Mouse (Mus musculus): Measurements from ENCODE around the gene Kdm4b. TPM values are rescaled to one million over a fixed set of nuclear protein-coding genes. Genes with fewer than 3 reads are reported as not detected.

Kdm4b gene
- polyA plus RNA-seq (2017; shearing (Covaris generic)), result 1 to 10 TPM; 6.4 to 6.8 TPM

GRCm38 (mm10) chr17:56325450-56326152 lies at the start of gene Kdm4b:
Gene Kdm4b (plus strand): TSS chr17:56326062.
- ATAC-seq, result peak; percentile 97

- peak; percentile 80 for ATAC-seq
These were observed 49.0 kb upstream of the Kdm4b start, which contains the start of gene Ticam1 for GRCm38 (mm10) chr17:56276643-56277566. Gene Ticam1 (minus strand): TSS chr17:56276786.

- ATAC-seq, result no peak
These were observed 48.3 kb upstream of the Kdm4b start for GRCm38 (mm10) chr17:56277567-56277893.

GRCm38 (mm10) chr17:56278340-56278739 lies 47.5 kb upstream of the Kdm4b start:
- ATAC-seq, result no peak

GRCm38 (mm10) chr17:56279481-56280155 lies 46.2 kb upstream of the Kdm4b start:
- ATAC-seq, result no peak

GRCm38 (mm10) chr17:56281193-56281592 lies 44.7 kb upstream of the Kdm4b start:
- ATAC-seq, result no peak

GRCm38 (mm10) chr17:56282802-56283201 lies 43.1 kb upstream of the Kdm4b start:
- ATAC-seq, result no peak

GRCm38 (mm10) chr17:56283316-56283715 lies 42.5 kb upstream of the Kdm4b start:
- no peak for ATAC-seq

- ATAC-seq, result no peak
These were observed 39.9 kb upstream of the Kdm4b start for GRCm38 (mm10) chr17:56285995-56286394.

GRCm38 (mm10) chr17:56287830-56288229 lies 38.0 kb upstream of the Kdm4b start:
- no peak for ATAC-seq

GRCm38 (mm10) chr17:56288866-56289265 lies 37.0 kb upstream of the Kdm4b start:
- no peak for ATAC-seq

- ATAC-seq, result peak; percentile 7
These were observed 36.2 kb upstream of the Kdm4b start for GRCm38 (mm10) chr17:56289371-56290331.

GRCm38 (mm10) chr17:56290388-56291170 lies 35.3 kb upstream of the Kdm4b start:
- peak; percentile 63 for ATAC-seq

GRCm38 (mm10) chr17:56291171-56291511 lies 34.7 kb upstream of the Kdm4b start:
- peak; percentile 93 for ATAC-seq

GRCm38 (mm10) chr17:56291826-56292475 lies 33.9 kb upstream of the Kdm4b start:
- no peak for ATAC-seq

GRCm38 (mm10) chr17:56292531-56293222 lies 33.2 kb upstream of the Kdm4b start, which contains the start of gene Plin3:
Gene Plin3 (minus strand): TSS chr17:56292873.
- no peak for ATAC-seq

GRCm38 (mm10) chr17:56293291-56293690 lies 32.6 kb upstream of the Kdm4b start:
- ATAC-seq, result no peak

GRCm38 (mm10) chr17:56294241-56294640 lies 31.6 kb upstream of the Kdm4b start:
- no peak for ATAC-seq

- ATAC-seq, result no peak
These were observed 29.7 kb upstream of the Kdm4b start for GRCm38 (mm10) chr17:56296201-56296600.

GRCm38 (mm10) chr17:56298238-56298637 lies 27.6 kb upstream of the Kdm4b start:
- ATAC-seq, result no peak
